Mouse (Mus musculus) E14TG2a.4 (cell line): ENCODE data around the gene Tmem186.

Experiments used
- CTCF ChIP-seq: conservative IDR thresholded peaks from 2 replicates; pipeline ENCODE4 v1.5.1; 2014; ENCODE audit warnings: low read length
- NANOG ChIP-seq: IDR thresholded peaks from 2 replicates; pipeline ENCODE4 v1.6.1; 2014; ENCODE audit warnings: borderline replicate concordance, low read length, mixed read lengths
- POU5F1 ChIP-seq: IDR thresholded peaks from 2 replicates; pipeline ENCODE4 v1.6.1; 2014; ENCODE audit warnings: low read length, borderline replicate concordance

GRCm38 (mm10) chr16:8669432-8669831 lies 31.9 kb upstream of the Tmem186 start:
- TF ChIP-seq CTCF (no peak), NANOG (no peak), POU5F1 (no peak)
